Mouse (Mus musculus) liver, adult 2 months (tissue): Measurements from ENCODE around the gene Acer3.

ENCODE experiments used
- CTCF ChIP-seq: fragments of 200-500 bp; IDR thresholded peaks from 2 replicates; pipeline ENCODE4 v1.5.1; 2011; ENCODE audit warnings: low read depth, low read length, control low read depth
- POLR2A ChIP-seq: fragments of 200-500 bp; IDR thresholded peaks from 2 replicates; pipeline ENCODE4 v1.6.1; 2011; ENCODE audit warnings: low read length, control low read depth; ENCODE audit not compliant: insufficient read depth; ENCODE audit errors: extremely low read depth

- no peak for TF ChIP-seq POLR2A
- TF ChIP-seq CTCF = no peak
Measured at GRCm38 (mm10) chr7:98216713-98217112, 104.3 kb downstream of the Acer3 start.
